Mouse (Mus musculus) liver, adult 2 months (tissue): ENCODE measurements at regions not wholly inside any gene's neighbourhood (a gene's known extent, or its start where the extent isn't known, plus 50 kb on each side); places are given as distances from the start of the nearest gene placed in this dataset.
A peak's percentile ranks its signal among the peaks of the same experiment; 100 is the strongest.
"Not testable (repeated sequence)": the region's sequence is repeated elsewhere in the genome, so short reads cannot be mapped to it uniquely, and the experiment has no call there.

Experiments
- DNase-seq: peaks from one replicate; pipeline ENCODE4 v3.0.0-alpha.2; 2011; ENCODE audit warnings: low read depth, low spot score; ENCODE audit errors: extremely low read depth
- H3K27ac ChIP-seq: fragments of 200-500 bp; replicated peaks from 2 replicates; pipeline ENCODE4 v1.5.1; 2012; ENCODE audit warnings: low read depth, mild to moderate bottlenecking, control low read depth, inconsistent platforms, low read length; ENCODE audit not compliant: insufficient read depth
- H3K27me3 ChIP-seq: fragments of 200-500 bp; 2 replicates; pipeline ENCODE4 v1.6.1; 2012; ENCODE audit warnings: mild to moderate bottlenecking, moderate library complexity, low read length, inconsistent platforms; ENCODE audit not compliant: control insufficient read depth, insufficient read depth
- H3K36me3 ChIP-seq: fragments of 200-500 bp; 2 replicates; pipeline ENCODE4 v1.6.1; 2012; ENCODE audit warnings: low read length, inconsistent platforms; ENCODE audit not compliant: control insufficient read depth, insufficient read depth
- H3K4me1 ChIP-seq: fragments of 200-500 bp; 2 replicates; pipeline ENCODE4 v1.6.1; 2011; ENCODE audit warnings: low read length; ENCODE audit not compliant: control insufficient read depth, insufficient read depth
- H3K4me3 ChIP-seq: fragments of 200-500 bp; 2 replicates; pipeline ENCODE4 v1.5.1; 2011; ENCODE audit warnings: low read depth, mild to moderate bottlenecking, control low read depth, low read length, moderate library complexity; ENCODE audit not compliant: insufficient read depth
- H3K79me2 ChIP-seq: fragments of 200-500 bp; 2 replicates; pipeline ENCODE4 v1.6.1; 2012; ENCODE audit warnings: inconsistent platforms, mild to moderate bottlenecking, low read length, moderate library complexity; ENCODE audit not compliant: control insufficient read depth, insufficient read depth
- H3K9ac ChIP-seq: fragments of 200-500 bp; 2 replicates; pipeline ENCODE4 v1.6.1; 2012; ENCODE audit warnings: low read depth, mild to moderate bottlenecking, control low read depth, inconsistent platforms, low read length
- CTCF ChIP-seq: fragments of 200-500 bp; IDR thresholded peaks from 2 replicates; pipeline ENCODE4 v1.5.1; 2011; ENCODE audit warnings: low read depth, low read length, control low read depth
- POLR2A ChIP-seq: fragments of 200-500 bp; IDR thresholded peaks from 2 replicates; pipeline ENCODE4 v1.6.1; 2011; ENCODE audit warnings: low read length, control low read depth; ENCODE audit not compliant: insufficient read depth; ENCODE audit errors: extremely low read depth
- WGBS: fragments of 180-500 bp; shearing (Covaris S2); methylation state at CpG from one replicate; pipeline ENCODE4 v1.1.7; 2018; 5-methylcytosine and 5-hydroxymethylcytosine counted together

- no peak for TF ChIP-seq POLR2A
- TF ChIP-seq CTCF = no peak
- no peaks in the 10 kb centered on the region for H3K4me1 ChIP-seq
- no peaks in the 10 kb centered on the region for H3K79me2 ChIP-seq
- WGBS = 50% methylated on average over 6 of the region's 6 CpGs
- H3K4me3 ChIP-seq = no peak overlapping the region
- no peaks in the 10 kb centered on the region for H3K36me3 ChIP-seq
- no peaks in the 10 kb centered on the region for H3K27me3 ChIP-seq
- H3K9ac ChIP-seq = no peak overlapping the region
- H3K27ac ChIP-seq = no peak overlapping the region
- DNase-seq = no peak
These were observed 79.5 kb upstream of the Spata13 start for GRCm38 (mm10) chr14:60554222-60554740.

DNA sequence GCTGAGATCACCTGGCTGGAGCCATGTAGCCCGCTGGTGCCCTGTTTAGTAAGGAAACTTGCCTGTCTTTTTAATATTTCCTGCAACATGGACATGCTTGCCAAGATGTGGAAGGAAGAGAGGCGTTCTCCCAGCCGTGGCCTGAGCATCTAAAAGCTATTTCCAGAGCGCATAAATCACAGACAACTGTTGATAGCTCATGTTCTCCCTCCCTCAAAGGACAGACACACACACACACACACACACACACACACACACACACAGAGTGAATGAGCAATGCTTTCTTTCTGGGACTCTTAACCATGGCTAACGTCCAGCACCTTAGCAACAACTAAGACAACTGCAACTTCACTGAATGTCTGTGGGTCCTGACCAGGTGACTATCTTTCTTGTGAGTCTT is 77.3 kb upstream of the Spata13 start:
- TF ChIP-seq POLR2A (no peak), CTCF (no peak)

DNA sequence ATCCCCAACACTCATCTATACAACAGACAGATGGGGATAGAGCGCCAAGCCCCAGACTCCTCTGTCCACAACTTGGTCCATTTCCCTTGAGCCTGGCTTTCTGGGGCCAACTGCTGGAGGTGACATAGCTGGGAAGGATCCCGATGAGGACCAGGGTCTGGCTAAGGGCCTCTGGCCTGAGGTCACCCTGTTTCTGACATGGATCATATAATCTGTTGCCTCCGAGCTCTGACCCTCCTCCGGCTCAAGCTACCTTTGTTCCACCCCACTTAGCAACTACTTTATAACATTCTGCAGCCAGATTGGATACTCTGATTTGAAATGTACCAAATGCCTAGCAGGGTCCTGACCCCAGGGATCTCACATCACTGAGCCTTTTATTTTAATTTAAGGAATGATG is 76.8 kb upstream of the Spata13 start:
- no peaks in the 10 kb centered on the region for H3K27me3 ChIP-seq
- DNase-seq = no peak
- no peak overlapping the region for H3K4me3 ChIP-seq
- H3K4me1 ChIP-seq = no peaks in the 10 kb centered on the region
- H3K27ac ChIP-seq = no peak overlapping the region
- whole genome bisulfite sequencing = 93% methylated on average over 4 of the region's 4 CpGs
- H3K9ac ChIP-seq = no peak overlapping the region
- no peaks in the 10 kb centered on the region for H3K79me2 ChIP-seq
- no peaks in the 10 kb centered on the region for H3K36me3 ChIP-seq
- TF ChIP-seq POLR2A (no peak), CTCF (no peak)

More for the DNA sequence above, 77.3 kb upstream of the Spata13 start:
- Histone ChIP-seq H3K27me3 (no peaks in the 10 kb centered on the region), H3K36me3 (no peaks in the 10 kb centered on the region), H3K79me2 (no peaks in the 10 kb centered on the region), H3K4me3 (no peak overlapping the region), H3K4me1 (no peaks in the 10 kb centered on the region), H3K27ac (no peak overlapping the region), H3K9ac (no peak overlapping the region)
- 76% methylated on average over 5 of the region's 5 CpGs for WGBS
- no peak for DNase-seq

- WGBS = 87% methylated on average over 5 of the region's 5 CpGs
- Histone ChIP-seq H3K79me2 (no peaks in the 10 kb centered on the region), H3K4me1 (no peaks in the 10 kb centered on the region), H3K9ac (no peak overlapping the region), H3K4me3 (no peak overlapping the region), H3K36me3 (no peaks in the 10 kb centered on the region), H3K27ac (no peak overlapping the region), H3K27me3 (no peaks in the 10 kb centered on the region)
- no peak for TF ChIP-seq POLR2A
- no peak for TF ChIP-seq CTCF
- DNase-seq = no peak
These were observed 74.4 kb upstream of the Spata13 start for GRCm38 (mm10) chr14:60559376-60559775.

DNA sequence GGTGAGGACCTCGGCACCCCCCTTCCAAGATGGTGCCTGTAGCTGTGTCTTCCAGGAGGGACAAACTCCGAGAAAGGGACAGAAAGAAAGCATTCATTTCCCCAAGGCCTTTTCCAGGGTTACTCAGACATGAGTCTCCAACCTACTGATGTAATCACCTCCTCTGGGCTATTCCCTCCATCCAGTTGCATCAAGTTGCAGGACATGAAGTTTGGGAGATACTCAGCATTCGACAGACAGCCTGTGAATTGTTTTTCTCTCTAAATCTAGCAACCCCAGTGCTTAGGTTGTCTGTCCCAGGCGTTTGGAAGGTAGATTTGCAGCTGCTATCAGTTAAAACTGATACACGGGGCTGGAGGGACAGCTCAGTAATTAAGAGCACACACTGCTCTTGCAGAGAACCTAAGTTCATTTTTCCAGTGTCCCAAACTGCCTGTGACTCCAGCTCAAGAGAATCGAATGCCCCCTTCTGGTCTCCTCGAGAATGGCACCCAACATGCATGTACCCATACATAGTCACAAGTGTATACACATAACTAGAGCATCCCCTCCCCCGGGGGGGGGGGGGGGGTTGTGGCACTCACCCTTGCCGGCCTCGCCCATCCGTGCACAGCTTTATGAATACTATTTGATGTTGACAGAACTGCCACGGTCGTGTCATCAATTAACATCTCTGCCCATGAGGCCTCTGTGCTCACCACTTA is 73.8 kb upstream of the Spata13 start:
- 84% methylated on average over 13 of the region's 13 CpGs for WGBS
- TF ChIP-seq CTCF (peak; percentile 46; the same call in 1 of the 2 replicates), POLR2A (no peak)
- DNase-seq = peak; percentile 36

GRCm38 (mm10) chr14:60576281-60576680 is 57.5 kb upstream of the Spata13 start:
- Histone ChIP-seq H3K9ac (no peak overlapping the region), H3K27ac (no peak overlapping the region), H3K4me1 (no peaks in the 10 kb centered on the region), H3K4me3 (no peak overlapping the region), H3K36me3 (no peaks in the 10 kb centered on the region), H3K27me3 (no peaks in the 10 kb centered on the region), H3K79me2 (no peaks in the 10 kb centered on the region)
- 80% methylated on average over 5 of the region's 5 CpGs for WGBS
- no peak for DNase-seq
- TF ChIP-seq CTCF = no peak
- no peak for TF ChIP-seq POLR2A

More for the DNA sequence above, 73.8 kb upstream of the Spata13 start:
- Histone ChIP-seq H3K36me3 (no peaks in the 10 kb centered on the region), H3K4me1 (no peaks in the 10 kb centered on the region), H3K9ac (no peak overlapping the region), H3K4me3 (no peak overlapping the region), H3K27ac (no peak overlapping the region), H3K79me2 (no peaks in the 10 kb centered on the region), H3K27me3 (no peaks in the 10 kb centered on the region)

- not testable (repeated sequence) for H3K79me2 ChIP-seq, H3K4me3 ChIP-seq, H3K36me3 ChIP-seq, H3K27ac ChIP-seq, H3K27me3 ChIP-seq, H3K9ac ChIP-seq, DNase-seq, H3K4me1 ChIP-seq
These were observed 53.7 kb upstream of the Spata13 start for GRCm38 (mm10) chr14:60580131-60580530.
